In the genomic region with DNA sequence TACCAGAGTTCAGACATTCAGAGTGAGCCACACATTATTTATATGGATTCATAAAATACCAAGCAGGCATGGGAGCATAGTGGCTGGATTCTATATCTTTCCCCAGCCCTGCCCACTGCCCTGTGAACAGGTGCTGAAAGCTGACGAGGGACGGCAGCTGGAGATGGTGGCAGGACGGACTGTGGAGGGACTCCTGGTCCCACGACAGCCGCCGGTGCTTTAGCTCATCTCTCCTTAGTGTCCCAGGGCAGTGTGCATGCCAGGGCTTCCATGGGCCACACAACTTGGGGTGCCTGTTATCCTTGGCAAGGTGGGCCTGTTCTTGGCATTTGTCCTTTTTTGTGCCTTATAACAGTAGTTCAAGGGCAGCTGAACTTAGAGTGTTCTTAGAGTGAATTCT, we compare ENCODE assay signal across 20 mouse cellular contexts. TPM values are rescaled to one million over a fixed set of nuclear protein-coding genes. Genes with fewer than 3 reads are reported as not detected.
A peak's percentile ranks its signal among the peaks of the same experiment; 100 is the strongest.
DNase-seq lines count a peak whose midpoint lies in the region; ATAC-seq and TF ChIP-seq lines count a peak whose summit lies in the region.
"Had no signal": no experiment of that assay in that cellular context is flagged by ENCODE, and none has a peak within 500 bp of the region (broad histone marks: within the 10 kb centered on the region; RNA-seq: fewer than 3 reads in every experiment).

No protein-coding gene starts in this region.

- 0 out of 2 replicates have a peak, but pooled peaks cover 4% of the 10 kb centered on the region for H3K36me3 ChIP-seq in limb, embryonic 13.5 days
- H3K36me3 ChIP-seq in limb, embryonic 10.5 days, result 0 out of 2 replicates have a peak, but pooled peaks cover 9% of the 10 kb centered on the region
- no peaks in the 10 kb centered on the region for H3K36me3 ChIP-seq in limb, embryonic 14.5 days (ENCODE audit: control insufficient read depth, insufficient read depth, low read length)
- H3K36me3 ChIP-seq: lung, embryonic 15.5 days; midbrain, embryonic 12.5 days had no signal

- peak; percentile 59 to 63 for DNase-seq in cerebellum, postnatal 10 days
- no peak for DNase-seq in cerebellum, adult 11 months
- peak; percentile 14 for DNase-seq in heart, postnatal 4 days
- no peak for DNase-seq in heart, postnatal 25 days (ENCODE audit: low spot score)
- no peak for DNase-seq in limb, embryonic 10.5 days (ENCODE audit: low spot score)
- peak; percentile 34 for DNase-seq in limb, embryonic 14.5 days (ENCODE audit: low spot score)
- DNase-seq: adrenal gland, postnatal 10 days; heart, adult 2 months; kidney, adult 11 months; thymus, postnatal 4 days had no signal

- H3K27ac ChIP-seq in limb, embryonic 13.5 days, result no peak overlapping the region
- no peak overlapping the region for H3K27ac ChIP-seq in limb, embryonic 10.5 days
- no peak overlapping the region for H3K27ac ChIP-seq in limb, embryonic 14.5 days (replicated peaks; ENCODE audit: low read depth, low read length)
- H3K27ac ChIP-seq: forebrain, embryonic 10.5 days; heart, adult 2 months; hindbrain, postnatal 0 days; kidney, postnatal 0 days; liver, embryonic 14.5 days; lung, embryonic 15.5 days; midbrain, embryonic 12.5 days had no signal

- intact Hi-C loops in heart, postnatal 25 days (cut with DNase I), result no loop called here

- no peak overlapping the region for H3K4me2 ChIP-seq in limb, embryonic 13.5 days (replicated peaks)
- H3K4me2 ChIP-seq in limb, embryonic 14.5 days (replicated peaks; ENCODE audit: low read depth, low read length, severe bottlenecking), result no peak overlapping the region
- H3K4me2 ChIP-seq: lung, embryonic 15.5 days; midbrain, embryonic 12.5 days had no signal

- no peak overlapping the region for H3K4me3 ChIP-seq in limb, embryonic 13.5 days
- no peak overlapping the region for H3K4me3 ChIP-seq in limb, embryonic 10.5 days
- H3K4me3 ChIP-seq in limb, embryonic 14.5 days (replicated peaks; ENCODE audit: low read length), result no peak overlapping the region
- H3K4me3 ChIP-seq: forebrain, embryonic 10.5 days; heart, adult 2 months; lung, embryonic 15.5 days; midbrain, embryonic 12.5 days had no signal

- peaks cover 43% of the 10 kb centered on the region for H3K4me1 ChIP-seq in limb, embryonic 13.5 days
- H3K4me1 ChIP-seq in limb, embryonic 10.5 days, result peaks cover 30% of the 10 kb centered on the region
- H3K4me1 ChIP-seq in limb, embryonic 14.5 days (ENCODE audit: control insufficient read depth, insufficient read depth, low read length), result peaks cover 9% of the 10 kb centered on the region
- H3K4me1 ChIP-seq: lung, embryonic 15.5 days had no signal

- no peaks in the 10 kb centered on the region for H3K9me3 ChIP-seq in limb, embryonic 13.5 days
- H3K9me3 ChIP-seq in limb, embryonic 10.5 days (replicated peaks), result no peaks in the 10 kb centered on the region
- H3K9me3 ChIP-seq in limb, embryonic 14.5 days (ENCODE audit: control insufficient read depth, low read length), result no peaks in the 10 kb centered on the region
- H3K9me3 ChIP-seq: forebrain, embryonic 10.5 days; G1E; lung, embryonic 15.5 days; midbrain, embryonic 12.5 days had no signal

- TF ChIP-seq POLR2A in limb, embryonic 14.5 days (IDR thresholded peaks at IDR 0.05; ENCODE audit: borderline replicate concordance, extremely low read depth, insufficient read depth, insufficient read length), result no peak

- H3K27me3 ChIP-seq in limb, embryonic 13.5 days, result no peaks in the 10 kb centered on the region
- H3K27me3 ChIP-seq in limb, embryonic 10.5 days (ENCODE audit: low read depth, poor library complexity, severe bottlenecking), result no peaks in the 10 kb centered on the region
- H3K27me3 ChIP-seq in limb, embryonic 14.5 days (ENCODE audit: control insufficient read depth, insufficient read depth, low read length), result no peaks in the 10 kb centered on the region
- H3K27me3 ChIP-seq: lung, embryonic 15.5 days; midbrain, embryonic 12.5 days had no signal

- 59% methylated on average over 6 of the region's 6 CpGs for WGBS in limb, embryonic 13.5 days
- WGBS in limb, embryonic 10.5 days, result 80% methylated on average over 6 of the region's 6 CpGs
- 68% methylated on average over 6 of the region's 6 CpGs for WGBS in limb, embryonic 14.5 days

- peak; percentile 44 for ATAC-seq in limb, embryonic 13.5 days (ENCODE audit: low FRiP score, low read depth)
- peak; percentile 76; the same call in 1 of the 2 replicates for ATAC-seq in limb, embryonic 14.5 days (ENCODE audit: low FRiP score, low read depth)
- no peak for ATAC-seq in inflammation-experienced regulatory T-cells, adult 6 months
- ATAC-seq: activated CD4-positive, CD25-positive, alpha-beta regulatory T cell, adult 4 months; hindbrain, postnatal 0 days had no signal

- no peak overlapping the region for H3K9ac ChIP-seq in limb, embryonic 13.5 days
- no peak overlapping the region for H3K9ac ChIP-seq in limb, embryonic 14.5 days (ENCODE audit: low read depth, low read length, severe bottlenecking)
- H3K9ac ChIP-seq: liver, embryonic 14.5 days; lung, embryonic 15.5 days; midbrain, embryonic 12.5 days had no signal

RNA-seq across cellular contexts. Expression of a gene that starts 22.8 kb away (rescaled TPM):
- total RNA-seq in heart, postnatal 4 days (2021), result 10 to 100 TPM; 44.2 to 45.6 TPM
- 10 to 100 TPM; 32.5 to 34.4 TPM for total RNA-seq in heart, postnatal 25 days (2021)
- polyA plus RNA-seq in limb, embryonic 13.5 days (2015; fragmentation: Nextera tagmentation; extraction: Ambion mirVana), result 11.2 and 11.6 TPM in 2 replicates
- polyA plus RNA-seq in limb, embryonic 10.5 days (2016; fragmentation: Nextera tagmentation; extraction: Ambion mirVana), result 17.4 and 17.9 TPM in 2 replicates
- 24.3 and 31.3 TPM in 2 replicates for polyA plus RNA-seq in limb, embryonic 14.5 days (2012; rRNA removed)
- 13.7 and 14.6 TPM in 2 replicates for polyA plus RNA-seq in limb, embryonic 14.5 days (2014; fragmentation: Nextera tagmentation; extraction: Ambion mirVana)
- 10 to 100 TPM; 10.3 to 15.9 (median 10.5) TPM for polyA plus RNA-seq in inflammation-experienced regulatory T-cells, adult 6 months (2017; shearing (Covaris generic))

Comparison
In these comparisons a context has a peak if more than half of its experiments do, and no peak if none do; other contexts are left out.
1. DNase-seq: peak in cerebellum, postnatal 10 days (2 of 2), heart, postnatal 4 days (single experiment) and limb, embryonic 14.5 days (single experiment); none in cerebellum, adult 11 months (single experiment), heart, postnatal 25 days (single experiment) and limb, embryonic 10.5 days (single experiment).